In genomic region chr17:45573780-45574123, GRCm38 (mm10) we compare ENCODE assay signal across 1 mouse cellular context.
A peak's percentile ranks its signal among the peaks of the same experiment; 100 is the strongest.
TF ChIP-seq lines count a peak whose summit lies in the region.

No protein-coding gene starts in this region.

TF ChIP-seq in CH12.LX, 34 proteins besides CTCF, POLR2A, EP300 and RAD21:
- TF ChIP-seq MXI1 (IDR thresholded peaks at IDR 0.05; ENCODE audit: low read depth, low read length) (peak; percentile 80; the same call in 1 of the 2 replicates), JUN (IDR thresholded peaks at IDR 0.05; ENCODE audit: insufficient read depth, low read depth, low read length) (no peak), MAX (IDR thresholded peaks at IDR 0.05; ENCODE audit: low read length) (peak; percentile 31; the same call in 1 of the 2 replicates), HCFC1 (IDR thresholded peaks at IDR 0.05; ENCODE audit: low read depth, low read length) (peak; percentile 67), ELF1 (IDR thresholded peaks at IDR 0.05; ENCODE audit: low read depth, low read length) (peak; percentile 55), TCF12 (IDR thresholded peaks at IDR 0.05; ENCODE audit: low read depth, low read length) (peak; percentile 90), PAX5 (IDR thresholded peaks at IDR 0.05; ENCODE audit: low read length) (no peak), UBTF (IDR thresholded peaks at IDR 0.05; ENCODE audit: low read depth, low read length) (peak; percentile 47; the same call in 1 of the 2 replicates), KAT2A (IDR thresholded peaks at IDR 0.05; ENCODE audit: insufficient replicate concordance, low read length) (peak; percentile 95), IRF4 (IDR thresholded peaks at IDR 0.05; ENCODE audit: low read depth, low read length) (peak; percentile 83; the same call in 1 of the 2 replicates), ZMIZ1 (IDR thresholded peaks at IDR 0.05; ENCODE audit: low read depth, low read length) (no peak; the same call in 1 of the 2 replicates), JUND (conservative IDR thresholded peaks at IDR 0.05; ENCODE audit: low read depth, low read length) (no peak), SMC3 (IDR thresholded peaks at IDR 0.05; ENCODE audit: low read depth, low read length) (no peak), ZC3H11A (IDR thresholded peaks at IDR 0.05; ENCODE audit: low read depth, low read length) (no peak), ZNF384 (IDR thresholded peaks at IDR 0.05; ENCODE audit: low read depth, low read length) (peak; percentile 98), ZKSCAN1 (IDR thresholded peaks at IDR 0.05; ENCODE audit: borderline replicate concordance, low read depth, low read length) (no peak; the same call in 1 of the 2 replicates), MEF2A (IDR thresholded peaks at IDR 0.05; ENCODE audit: borderline replicate concordance, low read depth, low read length) (peak; percentile 73; the same call in 1 of the 2 replicates), ETS1 (conservative IDR thresholded peaks at IDR 0.05; ENCODE audit: low read depth, low read length) (peak; percentile 52; the same call in 1 of the 2 replicates), SIN3A (IDR thresholded peaks at IDR 0.05; ENCODE audit: low read length) (peak; percentile 76; the same call in 1 of the 2 replicates), TBP (conservative IDR thresholded peaks at IDR 0.05; ENCODE audit: low read depth, low read length) (peak; percentile 86), NELFE (IDR thresholded peaks at IDR 0.05; ENCODE audit: low read depth, low read length) (peak; percentile 67), USF1 (IDR thresholded peaks at IDR 0.05; ENCODE audit: low read depth, low read length) (no peak), RCOR1 (conservative IDR thresholded peaks at IDR 0.05; ENCODE audit: low read depth, low read length) (0 out of 2 replicates have a peak, but pooled peaks have one; percentile 40), MAZ (IDR thresholded peaks at IDR 0.05; ENCODE audit: low read depth, low read length) (peak; percentile 97), CHD2 (IDR thresholded peaks at IDR 0.05; ENCODE audit: low read length) (peak; percentile 87), POLR2AphosphoS2 (IDR thresholded peaks at IDR 0.05; ENCODE audit: low read depth, low read length) (no peak), GABPA (IDR thresholded peaks at IDR 0.05; ENCODE audit: insufficient replicate concordance, low read depth, low read length) (no peak), MYC (IDR thresholded peaks at IDR 0.05; ENCODE audit: low read depth, low read length) (peak; percentile 61; the same call in 1 of the 2 replicates), BHLHE40 (IDR thresholded peaks at IDR 0.05; ENCODE audit: low read depth, low read length) (peak; percentile 77), USF2 (conservative IDR thresholded peaks at IDR 0.05; ENCODE audit: low read depth, low read length) (no peak)
